Mouse (Mus musculus): ENCODE data around the gene Vav2.

GRCm38 (mm10) chr2:27247487-27247863 lies 179.4 kb downstream of the Vav2 start:
- TF ChIP-seq ZC3H11A (IDR thresholded peaks at IDR 0.05; ENCODE audit: borderline replicate concordance, low read depth, low read length) (no peak), CHD2 (IDR thresholded peaks at IDR 0.05; ENCODE audit: low read depth, low read length) (no peak), ZNF384 (IDR thresholded peaks at IDR 0.05; ENCODE audit: low read depth, low read length) (no peak)

All from ES-E14 (cell line).